Mouse (Mus musculus): ENCODE measurements around the gene Slc46a2. TPM values are rescaled to one million over a fixed set of nuclear protein-coding genes. Genes with fewer than 3 reads are reported as not detected.

Gene Slc46a2
- polyA plus RNA-seq, 1 experiment from 2014 or later = 0.06 TPM

- Histone ChIP-seq H3K9ac (no peak overlapping the region), H3K9me3 (peaks cover 5% of the 10 kb centered on the region; the same call in 1 of the 2 replicates), H3K36me3 (peaks cover 41% of the 10 kb centered on the region), H3K4me2 (replicated peaks) (no peak overlapping the region), H3K4me1 (no peaks in the 10 kb centered on the region), H3K27me3 (no peaks in the 10 kb centered on the region), H3K4me3 (no peak overlapping the region), H3K27ac (no peak overlapping the region)
- no peak for ATAC-seq (ENCODE audit: low FRiP score, low read depth)
- WGBS = 96% methylated on average over 5 of the region's 5 CpGs
Observed at GRCm38 (mm10) chr4:59887011-59887410, 27.8 kb downstream of the Slc46a2 start.

GRCm38 (mm10) chr4:59886281-59886680 is 28.6 kb downstream of the Slc46a2 start:
- Histone ChIP-seq H3K36me3 (peaks cover 44% of the 10 kb centered on the region), H3K4me1 (no peaks in the 10 kb centered on the region), H3K27me3 (no peaks in the 10 kb centered on the region), H3K4me2 (replicated peaks) (no peak overlapping the region), H3K27ac (no peak overlapping the region), H3K9ac (no peak overlapping the region), H3K9me3 (peaks cover 5% of the 10 kb centered on the region; the same call in 1 of the 2 replicates), H3K4me3 (no peak overlapping the region)
- ATAC-seq (ENCODE audit: low FRiP score, low read depth) = no peak
- 86% methylated on average over 6 of the region's 6 CpGs for WGBS

GRCm38 (mm10) chr4:59884136-59884696 is 30.6 kb downstream of the Slc46a2 start:
- no peak overlapping the region for H3K4me3 ChIP-seq
- H3K4me1 ChIP-seq = no peaks in the 10 kb centered on the region
- H3K4me2 ChIP-seq (replicated peaks) = no peak overlapping the region
- H3K9ac ChIP-seq = no peak overlapping the region
- H3K27me3 ChIP-seq = no peaks in the 10 kb centered on the region
- ATAC-seq (ENCODE audit: low FRiP score, low read depth) = no peak
- H3K27ac ChIP-seq = no peak overlapping the region
- H3K36me3 ChIP-seq = peaks cover 54% of the 10 kb centered on the region
- 83% methylated on average over 6 of the region's 6 CpGs for WGBS
- H3K9me3 ChIP-seq = peaks cover 5% of the 10 kb centered on the region; the same call in 1 of the 2 replicates

GRCm38 (mm10) chr4:59881210-59881609 is 33.6 kb downstream of the Slc46a2 start:
- ATAC-seq (ENCODE audit: low FRiP score, low read depth) = no peak

GRCm38 (mm10) chr4:59880725-59881124 is 34.1 kb downstream of the Slc46a2 start:
- 85% methylated on average over 5 of the region's 5 CpGs for WGBS
- no peak for ATAC-seq (ENCODE audit: low FRiP score, low read depth)
- Histone ChIP-seq H3K4me2 (replicated peaks) (no peak overlapping the region), H3K4me1 (no peaks in the 10 kb centered on the region), H3K9me3 (peaks cover 5% of the 10 kb centered on the region; the same call in 1 of the 2 replicates), H3K4me3 (no peak overlapping the region), H3K36me3 (peaks cover 48% of the 10 kb centered on the region), H3K27ac (no peak overlapping the region), H3K9ac (no peak overlapping the region), H3K27me3 (no peaks in the 10 kb centered on the region)

More at GRCm38 (mm10) chr4:59881210-59881609, 33.6 kb downstream of the Slc46a2 start:
- Histone ChIP-seq H3K4me3 (no peak overlapping the region), H3K36me3 (peaks cover 49% of the 10 kb centered on the region), H3K27me3 (no peaks in the 10 kb centered on the region), H3K4me1 (no peaks in the 10 kb centered on the region), H3K27ac (no peak overlapping the region), H3K9ac (no peak overlapping the region), H3K4me2 (replicated peaks) (no peak overlapping the region), H3K9me3 (peaks cover 5% of the 10 kb centered on the region; the same call in 1 of the 2 replicates)
- 85% methylated on average over 2 of the region's 2 CpGs for WGBS

- H3K36me3 ChIP-seq = peaks cover 35% of the 10 kb centered on the region
- H3K4me3 ChIP-seq = no peak overlapping the region
- 91% methylated on average over 3 of the region's 3 CpGs for WGBS
- no peak overlapping the region for H3K27ac ChIP-seq
- no peaks in the 10 kb centered on the region for H3K4me1 ChIP-seq
- no peak for ATAC-seq (ENCODE audit: low FRiP score, low read depth)
- peaks cover 5% of the 10 kb centered on the region; the same call in 1 of the 2 replicates for H3K9me3 ChIP-seq
- no peak overlapping the region for H3K9ac ChIP-seq
- H3K27me3 ChIP-seq = no peaks in the 10 kb centered on the region
- H3K4me2 ChIP-seq (replicated peaks) = no peak overlapping the region
Observed at GRCm38 (mm10) chr4:59879444-59879843, 35.4 kb downstream of the Slc46a2 start.

- ATAC-seq (ENCODE audit: low FRiP score, low read depth) = no peak
- no peak overlapping the region for H3K27ac ChIP-seq
- H3K4me2 ChIP-seq (replicated peaks) = no peak overlapping the region
- peaks cover 5% of the 10 kb centered on the region; the same call in 1 of the 2 replicates for H3K9me3 ChIP-seq
- H3K4me3 ChIP-seq = no peak overlapping the region
- no peaks in the 10 kb centered on the region for H3K4me1 ChIP-seq
- H3K27me3 ChIP-seq = no peaks in the 10 kb centered on the region
- no peak overlapping the region for H3K9ac ChIP-seq
- H3K36me3 ChIP-seq = peaks cover 35% of the 10 kb centered on the region
- 85% methylated on average over 8 of the region's 8 CpGs for WGBS
Observed at GRCm38 (mm10) chr4:59878595-59878994, 36.3 kb downstream of the Slc46a2 start.

GRCm38 (mm10) chr4:59877025-59877424 is 37.8 kb downstream of the Slc46a2 start:
- Histone ChIP-seq H3K4me3 (no peak overlapping the region), H3K9me3 (no peaks in the 10 kb centered on the region)
- 72% methylated on average over 2 of the region's 2 CpGs for WGBS

GRCm38 (mm10) chr4:59876570-59876969 is 38.3 kb downstream of the Slc46a2 start:
- no peak for ATAC-seq (ENCODE audit: low FRiP score, low read depth)
- H3K9ac ChIP-seq = no peak overlapping the region
- H3K4me1 ChIP-seq = no peaks in the 10 kb centered on the region
- no peaks in the 10 kb centered on the region for H3K27me3 ChIP-seq
- 84% methylated on average over 6 of the region's 6 CpGs for WGBS
- no peak overlapping the region for H3K4me2 ChIP-seq (replicated peaks)
- no peak overlapping the region for H3K4me3 ChIP-seq
- H3K27ac ChIP-seq = no peak overlapping the region
- no peaks in the 10 kb centered on the region for H3K9me3 ChIP-seq
- peaks cover 17% of the 10 kb centered on the region for H3K36me3 ChIP-seq

More at GRCm38 (mm10) chr4:59877025-59877424, 37.8 kb downstream of the Slc46a2 start:
- peaks cover 20% of the 10 kb centered on the region for H3K36me3 ChIP-seq
- no peaks in the 10 kb centered on the region for H3K27me3 ChIP-seq
- H3K27ac ChIP-seq = no peak overlapping the region
- H3K9ac ChIP-seq = no peak overlapping the region
- no peak for ATAC-seq (ENCODE audit: low FRiP score, low read depth)
- no peaks in the 10 kb centered on the region for H3K4me1 ChIP-seq
- no peak overlapping the region for H3K4me2 ChIP-seq (replicated peaks)

- H3K27me3 ChIP-seq = no peaks in the 10 kb centered on the region
- WGBS = 58% methylated on average over 5 of the region's 5 CpGs
- no peak for ATAC-seq (ENCODE audit: low FRiP score, low read depth)
Observed at GRCm38 (mm10) chr4:59873830-59874229, 41.0 kb downstream of the Slc46a2 start.

GRCm38 (mm10) chr4:59873240-59873639 is 41.6 kb downstream of the Slc46a2 start:
- WGBS = 80% methylated on average over 6 of the region's 6 CpGs
- Histone ChIP-seq H3K9ac (no peak overlapping the region), H3K4me1 (peaks cover 15% of the 10 kb centered on the region), H3K9me3 (no peaks in the 10 kb centered on the region), H3K4me2 (replicated peaks) (no peak overlapping the region), H3K4me3 (no peak overlapping the region), H3K27me3 (no peaks in the 10 kb centered on the region), H3K36me3 (0 out of 2 replicates have a peak, but pooled peaks cover 1% of the 10 kb centered on the region), H3K27ac (no peak overlapping the region)
- ATAC-seq (ENCODE audit: low FRiP score, low read depth) = no peak

More at GRCm38 (mm10) chr4:59873830-59874229, 41.0 kb downstream of the Slc46a2 start:
- Histone ChIP-seq H3K27ac (no peak overlapping the region), H3K4me3 (no peak overlapping the region), H3K36me3 (no peaks in the 10 kb centered on the region), H3K4me2 (replicated peaks) (no peak overlapping the region), H3K9me3 (no peaks in the 10 kb centered on the region), H3K9ac (no peak overlapping the region), H3K4me1 (peaks cover 15% of the 10 kb centered on the region)

- Histone ChIP-seq H3K4me1 (peaks cover 15% of the 10 kb centered on the region), H3K27me3 (no peaks in the 10 kb centered on the region), H3K9ac (no peak overlapping the region), H3K9me3 (no peaks in the 10 kb centered on the region), H3K4me3 (no peak overlapping the region), H3K4me2 (replicated peaks) (no peak overlapping the region), H3K27ac (peak overlapping the region; percentile 67), H3K36me3 (0 out of 2 replicates have a peak, but pooled peaks cover 3% of the 10 kb centered on the region)
- ATAC-seq (ENCODE audit: low FRiP score, low read depth) = peak; percentile 64
- 59% methylated on average over 9 of the region's 9 CpGs for WGBS
Observed at GRCm38 (mm10) chr4:59870859-59871591, 43.8 kb downstream of the Slc46a2 start.
